Mouse (Mus musculus) embryonic fibroblast, embryonic 13.5 days (primary cell): Measurements from ENCODE around the gene Pln. TPM values are rescaled to one million over a fixed set of nuclear protein-coding genes. Genes with fewer than 3 reads are reported as not detected.

Source experiments
- H3K27ac ChIP-seq: 2 replicates; pipeline ENCODE4 v1.5.1; 2012; ENCODE audit warnings: low read length, control low read depth, inconsistent platforms; ENCODE audit not compliant: insufficient read depth
- H3K4me1 ChIP-seq: 2 replicates; pipeline ENCODE4 v1.6.1; 2011; ENCODE audit warnings: low read length; ENCODE audit not compliant: control insufficient read depth, insufficient read depth
- H3K4me3 ChIP-seq: 2 replicates; pipeline ENCODE4 v1.5.1; 2011; ENCODE audit warnings: mild to moderate bottlenecking, control low read depth, low read length; ENCODE audit not compliant: insufficient read depth
- CTCF ChIP-seq: IDR thresholded peaks from 2 replicates; pipeline ENCODE4 v1.5.1; 2011; ENCODE audit warnings: mild to moderate bottlenecking, control low read depth, low read length, moderate library complexity, borderline replicate concordance; ENCODE audit not compliant: insufficient read depth
- POLR2A ChIP-seq: IDR thresholded peaks from 2 replicates; pipeline ENCODE4 v1.6.1; 2011; ENCODE audit warnings: low read depth, mild to moderate bottlenecking, control low read depth, low read length, moderate library complexity
- polyA plus RNA-seq: library from polyadenylated mRNA; stranded (reverse); fragments of >200 nt; gene quantifications from 2 replicates; pipeline ENCODE4 v1.2.4, GENCODE M21; 2011; ENCODE audit warnings: low read depth; ENCODE audit not compliant: missing spikeins, insufficient read length

The Pln gene
- polyA plus RNA-seq, 1 experiment = not detected

- no peaks in the 10 kb centered on the region for H3K4me1 ChIP-seq
- TF ChIP-seq CTCF (no peak), POLR2A (no peak)
- H3K27ac ChIP-seq = no peak overlapping the region
- H3K4me3 ChIP-seq = no peak overlapping the region
Measured at GRCm38 (mm10) chr10:53339045-53339444, 1.6 kb downstream of the Pln start.

GRCm38 (mm10) chr10:53341288-53341965, 4.0 kb downstream of the Pln start:
- Histone ChIP-seq H3K4me1 (no peaks in the 10 kb centered on the region), H3K27ac (no peak overlapping the region), H3K4me3 (no peak overlapping the region)
- TF ChIP-seq POLR2A (no peak), CTCF (no peak)

- H3K27ac ChIP-seq = no peak overlapping the region
- TF ChIP-seq CTCF = no peak
- no peak for TF ChIP-seq POLR2A
- H3K4me3 ChIP-seq = no peak overlapping the region
- no peaks in the 10 kb centered on the region for H3K4me1 ChIP-seq
Measured at GRCm38 (mm10) chr10:53342166-53342728, 4.8 kb downstream of the Pln start.

GRCm38 (mm10) chr10:53343384-53343783, 5.9 kb downstream of the Pln start:
- TF ChIP-seq CTCF (no peak), POLR2A (no peak)

GRCm38 (mm10) chr10:53343865-53344264, 6.4 kb downstream of the Pln start:
- TF ChIP-seq POLR2A (no peak), CTCF (no peak)
- H3K4me1 ChIP-seq = no peaks in the 10 kb centered on the region
- H3K4me3 ChIP-seq = no peak overlapping the region
- H3K27ac ChIP-seq = no peak overlapping the region

More at GRCm38 (mm10) chr10:53343384-53343783, 5.9 kb downstream of the Pln start:
- H3K4me3 ChIP-seq = no peak overlapping the region
- H3K4me1 ChIP-seq = no peaks in the 10 kb centered on the region
- H3K27ac ChIP-seq = no peak overlapping the region

GRCm38 (mm10) chr10:53345508-53345907, 8.0 kb downstream of the Pln start:
- Histone ChIP-seq H3K4me3 (no peak overlapping the region), H3K27ac (no peak overlapping the region), H3K4me1 (no peaks in the 10 kb centered on the region)
- no peak for TF ChIP-seq CTCF
- TF ChIP-seq POLR2A = no peak

GRCm38 (mm10) chr10:53346506-53346905, 9.0 kb downstream of the Pln start:
- no peak overlapping the region for H3K4me3 ChIP-seq
- no peaks in the 10 kb centered on the region for H3K4me1 ChIP-seq
- no peak overlapping the region for H3K27ac ChIP-seq
- TF ChIP-seq CTCF (no peak), POLR2A (no peak)

- Histone ChIP-seq H3K4me3 (no peak overlapping the region), H3K4me1 (no peaks in the 10 kb centered on the region), H3K27ac (no peak overlapping the region)
- TF ChIP-seq POLR2A (no peak), CTCF (no peak)
Measured at GRCm38 (mm10) chr10:53346916-53347315, 9.4 kb downstream of the Pln start.

- TF ChIP-seq CTCF (no peak; the same call in 1 of the 2 replicates), POLR2A (no peak)
- Histone ChIP-seq H3K4me3 (no peak overlapping the region), H3K27ac (no peak overlapping the region), H3K4me1 (no peaks in the 10 kb centered on the region)
Measured at GRCm38 (mm10) chr10:53347787-53348755, 10.6 kb downstream of the Pln start.
